11 mouse cellular contexts compared by ENCODE assay signal in the genomic region with DNA sequence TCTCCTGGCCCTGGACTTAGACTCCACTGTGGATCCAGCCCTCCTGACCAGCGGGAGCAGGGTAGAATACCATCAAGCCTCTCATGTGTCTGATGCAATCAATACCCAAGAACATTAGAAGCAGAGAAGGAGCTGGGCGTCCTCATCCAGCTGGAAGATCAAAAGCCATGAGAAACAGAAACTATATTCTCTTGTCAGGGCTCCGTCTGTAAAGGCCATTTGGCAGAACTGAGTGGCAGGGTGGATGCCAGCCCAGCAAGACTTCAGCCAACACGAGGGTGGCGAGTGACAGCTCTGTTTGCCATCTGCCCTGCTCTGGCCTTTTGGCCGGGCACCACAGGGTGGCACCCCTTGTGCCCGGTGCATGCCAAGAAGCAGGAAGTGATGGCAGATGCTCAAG. TPM values are rescaled to one million over a fixed set of nuclear protein-coding genes. Genes with fewer than 3 reads are reported as not detected.
DNase-seq lines count a peak whose midpoint lies in the region; ATAC-seq and TF ChIP-seq lines count a peak whose summit lies in the region.
"Had no signal": no experiment of that assay in that cellular context is flagged by ENCODE, and none has a peak within 500 bp of the region (broad histone marks: within the 10 kb centered on the region; RNA-seq: fewer than 3 reads in every experiment).

No protein-coding gene starts in this region.

- no peak for TF ChIP-seq POLR2A in CH12.LX (IDR thresholded peaks at IDR 0.05; ENCODE audit: low read depth, low read length)
- no peak for TF ChIP-seq POLR2A in brain, embryonic 14.5 days (IDR thresholded peaks at IDR 0.05; ENCODE audit: borderline replicate concordance, extremely low read depth, insufficient read depth, insufficient read length, poor library complexity, severe bottlenecking)
- no peak for TF ChIP-seq POLR2A in lung, adult 2 months (IDR thresholded peaks at IDR 0.05; ENCODE audit: borderline replicate concordance, extremely low read depth, low read depth, low read length)

- H3K4me1 ChIP-seq in hindbrain, embryonic 15.5 days (replicated peaks) = peaks cover 27% of the 10 kb centered on the region
- 0 out of 2 replicates have a peak, but pooled peaks cover 3% of the 10 kb centered on the region for H3K4me1 ChIP-seq in hindbrain, embryonic 14.5 days (replicated peaks; ENCODE audit: control insufficient read depth, insufficient read depth, low read length)
- peaks cover 0 to 3% of the 10 kb centered on the region in 2 experiments; a peak in 2 of 4 replicates for H3K4me1 ChIP-seq in CH12.LX (ENCODE audit: control insufficient read depth in 1 of 2, insufficient read depth in 2 of 2)
- no peaks in the 10 kb centered on the region for H3K4me1 ChIP-seq in lung, adult 2 months (ENCODE audit: control insufficient read depth, insufficient read depth, low read length)
- peaks cover 20% of the 10 kb centered on the region for H3K4me1 ChIP-seq in neural tube, embryonic 15.5 days

- no peak for DNase-seq in hindbrain, embryonic 14.5 days (ENCODE audit: low spot score)
- DNase-seq in CH12.LX (ENCODE audit: extremely low read depth) = no peak
- peak; percentile 31 for DNase-seq in brain, embryonic 14.5 days (ENCODE audit: low read depth)
- DNase-seq in gastrocnemius, adult 8-10 months (ENCODE audit: low spot score in 2 of 2) = peak; percentile 19 to 24
- DNase-seq in lung, adult 2 months = no peak
- no peak for DNase-seq in layer of hippocampus, postnatal 36 days
- DNase-seq: liver, postnatal 0 days had no signal

- H3K9ac ChIP-seq in hindbrain, embryonic 15.5 days = no peak overlapping the region
- H3K9ac ChIP-seq in hindbrain, embryonic 14.5 days = no peak overlapping the region
- H3K9ac ChIP-seq in CH12.LX (ENCODE audit: insufficient read depth, low read depth) = no peak overlapping the region
- H3K9ac ChIP-seq in neural tube, embryonic 15.5 days (replicated peaks) = no peak overlapping the region
- H3K9ac ChIP-seq: liver, postnatal 0 days had no signal

- H3K4me2 ChIP-seq in hindbrain, embryonic 15.5 days = no peak overlapping the region
- no peak overlapping the region for H3K4me2 ChIP-seq in hindbrain, embryonic 14.5 days (replicated peaks)
- H3K4me2 ChIP-seq in CH12.LX (ENCODE audit: insufficient read depth, low read depth, poor library complexity, severe bottlenecking) = peak overlapping the region; percentile 22; the same call in 1 of the 2 replicates
- H3K4me2 ChIP-seq in neural tube, embryonic 15.5 days = no peak overlapping the region

- no peaks in the 10 kb centered on the region for H3K9me3 ChIP-seq in hindbrain, embryonic 15.5 days
- no peaks in the 10 kb centered on the region for H3K9me3 ChIP-seq in hindbrain, embryonic 14.5 days (ENCODE audit: control insufficient read depth, low read length)
- H3K9me3 ChIP-seq in CH12.LX (replicated peaks; ENCODE audit: low read length) = no peaks in the 10 kb centered on the region
- no peaks in the 10 kb centered on the region for H3K9me3 ChIP-seq in neural tube, embryonic 15.5 days (replicated peaks)
- H3K9me3 ChIP-seq: embryonic facial prominence, embryonic 10.5 days had no signal

- no peak for TF ChIP-seq EP300 in CH12.LX (IDR thresholded peaks at IDR 0.05; ENCODE audit: low read length)

- no peaks in the 10 kb centered on the region for H3K36me3 ChIP-seq in hindbrain, embryonic 15.5 days
- H3K36me3 ChIP-seq in hindbrain, embryonic 14.5 days (replicated peaks; ENCODE audit: control insufficient read depth, insufficient read depth) = no peaks in the 10 kb centered on the region
- H3K36me3 ChIP-seq in CH12.LX (replicated peaks in 1 of 2; ENCODE audit: control insufficient read depth in 1 of 2, insufficient read depth in 1 of 2, low read length in 1 of 2) = no peaks in the 10 kb centered on the region
- H3K36me3 ChIP-seq in neural tube, embryonic 15.5 days = no peaks in the 10 kb centered on the region
- H3K36me3 ChIP-seq: embryonic facial prominence, embryonic 10.5 days had no signal

- in situ Hi-C loops in CH12.LX (cut with MboI; ENCODE audit: low pct_ligation_motif_present, low pct_unique_long_range_greater_than_20kb, low sequenced_read_pairs) = no loop called here

- TF ChIP-seq CTCF in CH12.LX (conservative IDR thresholded peaks at IDR 0.05 in 1 of 2, IDR thresholded peaks at IDR 0.05 in 1 of 2; ENCODE audit: low read depth in 2 of 2, low read length in 2 of 2) = no peak
- no peak for TF ChIP-seq CTCF in brain, embryonic 14.5 days (IDR thresholded peaks at IDR 0.05; ENCODE audit: borderline replicate concordance, extremely low read depth, insufficient read depth, insufficient read length)
- no peak for TF ChIP-seq CTCF in lung, adult 2 months (IDR thresholded peaks at IDR 0.05; ENCODE audit: insufficient read depth, low read length)

- H3K79me2 ChIP-seq in CH12.LX (replicated peaks; ENCODE audit: control insufficient read depth, extremely low read depth, insufficient read depth, poor library complexity, severe bottlenecking) = no peaks in the 10 kb centered on the region

- H3K27me3 ChIP-seq in hindbrain, embryonic 15.5 days = no peaks in the 10 kb centered on the region
- no peaks in the 10 kb centered on the region for H3K27me3 ChIP-seq in hindbrain, embryonic 14.5 days (ENCODE audit: control insufficient read depth, insufficient read depth, low read length)
- peaks cover 2% of the 10 kb centered on the region for H3K27me3 ChIP-seq in CH12.LX (replicated peaks)
- no peaks in the 10 kb centered on the region for H3K27me3 ChIP-seq in neural tube, embryonic 15.5 days (replicated peaks)

- dilution Hi-C loops in CH12.LX (cut with MboI; ENCODE audit: extremely low pct_ligation_motif_present, extremely low pct_unique_long_range_greater_than_20kb, low sequenced_read_pairs) = no loop called here

- no peak for TF ChIP-seq RAD21 in CH12.LX (IDR thresholded peaks at IDR 0.05; ENCODE audit: low read depth, low read length)

- H3K4me3 ChIP-seq in hindbrain, embryonic 15.5 days = no peak overlapping the region
- no peak overlapping the region for H3K4me3 ChIP-seq in hindbrain, embryonic 14.5 days (replicated peaks; ENCODE audit: low read length)
- no peak overlapping the region for H3K4me3 ChIP-seq in CH12.LX (replicated peaks in 1 of 3; ENCODE audit: low read depth in 2 of 3, low read length in 2 of 3, poor library complexity in 1 of 3)
- H3K4me3 ChIP-seq in lung, adult 2 months (replicated peaks; ENCODE audit: extremely low read depth, low read depth, low read length) = no peak overlapping the region
- H3K4me3 ChIP-seq in neural tube, embryonic 15.5 days (replicated peaks) = no peak overlapping the region
- H3K4me3 ChIP-seq: embryonic facial prominence, embryonic 10.5 days had no signal

- WGBS in hindbrain, embryonic 15.5 days = 62% methylated on average over 7 of the region's 7 CpGs
- WGBS in hindbrain, embryonic 14.5 days = 70% methylated on average over 7 of the region's 7 CpGs
- 68% methylated on average over 7 of the region's 7 CpGs for WGBS in lung, adult 2 months
- 76% methylated on average over 7 of the region's 7 CpGs for WGBS in neural tube, embryonic 15.5 days

- ATAC-seq in hindbrain, embryonic 15.5 days (ENCODE audit: low FRiP score, low read depth) = peak; percentile 54
- no peak for ATAC-seq in hindbrain, embryonic 14.5 days (ENCODE audit: low FRiP score)
- ATAC-seq in neural tube, embryonic 15.5 days (ENCODE audit: low FRiP score) = no peak
- ATAC-seq: intestine, embryonic 16.5 days; liver, postnatal 0 days had no signal

- peak overlapping the region; percentile 21; the same call in 1 of the 2 replicates for H3K27ac ChIP-seq in hindbrain, embryonic 15.5 days (replicated peaks)
- no peak overlapping the region for H3K27ac ChIP-seq in hindbrain, embryonic 14.5 days
- no peak overlapping the region; the same call in 1 of the 2 replicates for H3K27ac ChIP-seq in CH12.LX (ENCODE audit: insufficient read depth, low read depth)
- H3K27ac ChIP-seq in neural tube, embryonic 15.5 days (replicated peaks) = no peak overlapping the region
- H3K27ac ChIP-seq: embryonic facial prominence, embryonic 10.5 days had no signal

TF ChIP-seq in CH12.LX, 34 proteins besides CTCF, POLR2A, EP300 and RAD21:
- TF ChIP-seq KAT2A (IDR thresholded peaks at IDR 0.05; ENCODE audit: insufficient replicate concordance, low read length) (no peak), MXI1 (IDR thresholded peaks at IDR 0.05; ENCODE audit: low read depth, low read length) (no peak), MYC (IDR thresholded peaks at IDR 0.05; ENCODE audit: low read depth, low read length) (no peak), USF1 (IDR thresholded peaks at IDR 0.05; ENCODE audit: low read depth, low read length) (no peak), SMC3 (IDR thresholded peaks at IDR 0.05; ENCODE audit: low read depth, low read length) (no peak), E2F4 (IDR thresholded peaks at IDR 0.05; ENCODE audit: insufficient replicate concordance, low read depth, low read length) (no peak)

RNA-seq across cellular contexts. Expression of gene Glce, which starts 30.8 kb away (rescaled TPM):
- polyA plus RNA-seq in hindbrain, embryonic 15.5 days (2015; fragmentation: Nextera tagmentation; extraction: Ambion mirVana) = 18.9 and 23.0 TPM in 2 replicates
- 23.5 and 27.5 TPM in 2 replicates for polyA plus RNA-seq in hindbrain, embryonic 14.5 days (2014; fragmentation: Nextera tagmentation; extraction: Ambion mirVana)
- total RNA-seq in CH12.LX (2012; rRNA removed) = 8.0 and 16.4 TPM in 2 replicates
- 13.1 and 13.7 TPM in 2 replicates for total RNA-seq in CH12.LX (2014; rRNA removed)
- 6.9 and 7.4 TPM in 2 replicates for polyA plus RNA-seq in CH12.LX (2012; ENCODE audit: insufficient read length, low read depth)
- polyA plus RNA-seq in brain, embryonic 14.5 days (2012; rRNA removed) = 10.1 and 13.2 TPM in 2 replicates
- total RNA-seq in gastrocnemius, adult 8-10 months (2022) = 1 to 10 TPM; 5.3 to 6.4 (median 5.6) TPM
- polyA plus RNA-seq in lung, adult 2 months (2012; rRNA removed) = 3.1 and 5.6 TPM in 2 replicates
- polyA plus RNA-seq in neural tube, embryonic 15.5 days (2015; fragmentation: Nextera tagmentation; extraction: Ambion mirVana) = 20.0 and 22.1 TPM in 2 replicates
- 10 to 100 TPM; 24.1 to 27.2 TPM for total RNA-seq in layer of hippocampus, postnatal 36 days (2021)

Comparison
In these comparisons a context has a peak if more than half of its experiments do, and no peak if none do; other contexts are left out.
1. DNase-seq: peak in brain, embryonic 14.5 days (single experiment) and gastrocnemius, adult 8-10 months (2 of 2); none in hindbrain, embryonic 14.5 days (single experiment), CH12.LX (single experiment), lung, adult 2 months (single experiment) and layer of hippocampus, postnatal 36 days (0 of 2).